Mouse (Mus musculus) embryonic facial prominence, embryonic 10.5 days (tissue): Measurements from ENCODE around the gene Sema3g. TPM values are rescaled to one million over a fixed set of nuclear protein-coding genes. Genes with fewer than 3 reads are reported as not detected.

Source experiments
- DNase-seq: peaks from one replicate; pipeline ENCODE4 v3.0.0-alpha.2; 2017; ENCODE audit warnings: low spot score
- H3K27ac ChIP-seq: fragments of 300-500 bp; sonication (generic); replicated peaks from 2 replicates; pipeline ENCODE4 v1.5.1; 2016; ENCODE audit warnings: mild to moderate bottlenecking
- H3K27me3 ChIP-seq: fragments of 300-500 bp; sonication (generic); replicated peaks from 2 replicates; pipeline ENCODE4 v1.6.1; 2016; ENCODE audit warnings: low read depth, mild to moderate bottlenecking; ENCODE audit not compliant: poor library complexity, severe bottlenecking
- H3K36me3 ChIP-seq: fragments of 300-500 bp; sonication (generic); replicated peaks from 2 replicates; pipeline ENCODE4 v1.6.1; 2016; ENCODE audit warnings: mild to moderate bottlenecking, moderate library complexity
- H3K4me1 ChIP-seq: fragments of 300-500 bp; sonication (generic); 2 replicates; pipeline ENCODE4 v1.6.1; 2016
- H3K4me3 ChIP-seq: fragments of 300-500 bp; sonication (generic); 2 replicates; pipeline ENCODE4 v1.5.1; 2016; ENCODE audit warnings: mild to moderate bottlenecking, moderate library complexity
- H3K9me3 ChIP-seq: fragments of 300-500 bp; sonication (generic); 2 replicates; pipeline ENCODE4 v1.6.1; 2016; ENCODE audit warnings: mild to moderate bottlenecking
- WGBS: fragments of 180-500 bp; shearing (Covaris S2); methylation state at CpG from one replicate; pipeline ENCODE4 v1.1.7; 2016; 5-methylcytosine and 5-hydroxymethylcytosine counted together
- polyA plus RNA-seq: library from polyadenylated mRNA; unstranded; fragments of >200 nt; fragmentation: Nextera tagmentation; extraction: Ambion mirVana; gene quantifications from 2 replicates; pipeline ENCODE4 v1.2.1, GENCODE M21; 2016

Sema3g gene
- polyA plus RNA-seq, 1 experiment from 2014 or later = 0.76 TPM

GRCm38 (mm10) chr14:31245946-31246345, 28.3 kb downstream of the Sema3g start:
- no peak for DNase-seq
- Histone ChIP-seq H3K36me3 (no peaks in the 10 kb centered on the region), H3K27me3 (no peaks in the 10 kb centered on the region), H3K4me1 (peaks cover 13% of the 10 kb centered on the region), H3K4me3 (no peak overlapping the region), H3K27ac (no peak overlapping the region), H3K9me3 (no peaks in the 10 kb centered on the region)
- WGBS = 81% methylated on average over 1 of the region's 1 CpGs

- Histone ChIP-seq H3K4me1 (peaks cover 26% of the 10 kb centered on the region), H3K36me3 (peaks cover 10% of the 10 kb centered on the region), H3K27ac (no peak overlapping the region), H3K4me3 (no peak overlapping the region), H3K9me3 (no peaks in the 10 kb centered on the region), H3K27me3 (no peaks in the 10 kb centered on the region)
- DNase-seq = no peak
- 90% methylated on average over 6 of the region's 6 CpGs for WGBS
These were observed 30.7 kb downstream of the Sema3g start for GRCm38 (mm10) chr14:31248396-31248795.

GRCm38 (mm10) chr14:31250222-31251083, 32.8 kb downstream of the Sema3g start:
- Histone ChIP-seq H3K27me3 (no peaks in the 10 kb centered on the region), H3K36me3 (peaks cover 30% of the 10 kb centered on the region), H3K27ac (peak overlapping the region; percentile 97), H3K4me1 (peaks cover 26% of the 10 kb centered on the region), H3K4me3 (peak overlapping the region; percentile 88), H3K9me3 (no peaks in the 10 kb centered on the region)
- no peak for DNase-seq
- 22% methylated on average over 38 of the region's 38 CpGs for WGBS

- peaks cover 26% of the 10 kb centered on the region for H3K4me1 ChIP-seq
- H3K4me3 ChIP-seq = peak within 1 kb of the TSS; percentile 88
- H3K27ac ChIP-seq = peak within 1 kb of the TSS; percentile 97
- peak; percentile 98 for DNase-seq
- H3K36me3 ChIP-seq = peaks cover 37% of the 10 kb centered on the region
- no peaks in the 10 kb centered on the region for H3K9me3 ChIP-seq
- WGBS = under 1% methylated on average over 75 of the region's 75 CpGs
- no peaks in the 10 kb centered on the region for H3K27me3 ChIP-seq
These were observed 33.5 kb downstream of the Sema3g start, which contains the start of the genes Phf7 and Bap1 for GRCm38 (mm10) chr14:31251084-31251604. Gene Phf7, minus strand, starts transcription at chr14:31251317. Gene Bap1, plus strand, starts transcription at chr14:31251450.

GRCm38 (mm10) chr14:31251626-31252025, 34.0 kb downstream of the Sema3g start:
- Histone ChIP-seq H3K4me1 (peaks cover 26% of the 10 kb centered on the region), H3K27ac (peak overlapping the region; percentile 97), H3K27me3 (no peaks in the 10 kb centered on the region), H3K9me3 (no peaks in the 10 kb centered on the region), H3K36me3 (peaks cover 42% of the 10 kb centered on the region), H3K4me3 (peak overlapping the region; percentile 88)
- 2% methylated on average over 18 of the region's 18 CpGs for WGBS
- DNase-seq = no peak

DNA sequence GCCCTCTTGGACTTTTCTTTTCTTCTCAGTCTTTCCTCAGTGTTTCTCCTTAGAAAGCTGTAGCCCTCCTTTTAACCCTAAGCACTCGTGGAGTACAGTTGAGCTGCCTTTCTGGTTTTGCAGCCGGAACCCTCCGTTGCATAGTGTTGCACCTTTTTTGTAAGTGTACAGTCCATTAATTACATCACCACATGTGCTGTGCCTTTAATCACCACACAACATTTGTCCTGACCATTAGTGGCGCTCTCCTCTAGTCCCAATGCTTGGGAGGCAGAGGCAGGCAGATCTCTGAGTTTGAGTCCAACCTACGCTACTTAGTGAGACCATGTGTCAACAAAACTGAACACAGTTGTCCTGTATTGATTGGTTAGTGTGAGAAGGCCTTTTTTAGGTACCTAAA, 34.4 kb downstream of the Sema3g start:
- Histone ChIP-seq H3K27ac (peak overlapping the region; percentile 97), H3K36me3 (peaks cover 47% of the 10 kb centered on the region), H3K4me1 (peaks cover 26% of the 10 kb centered on the region), H3K9me3 (no peaks in the 10 kb centered on the region), H3K27me3 (no peaks in the 10 kb centered on the region), H3K4me3 (peak overlapping the region; percentile 88)
- WGBS = 88% methylated on average over 5 of the region's 5 CpGs
- DNase-seq = no peak

DNA sequence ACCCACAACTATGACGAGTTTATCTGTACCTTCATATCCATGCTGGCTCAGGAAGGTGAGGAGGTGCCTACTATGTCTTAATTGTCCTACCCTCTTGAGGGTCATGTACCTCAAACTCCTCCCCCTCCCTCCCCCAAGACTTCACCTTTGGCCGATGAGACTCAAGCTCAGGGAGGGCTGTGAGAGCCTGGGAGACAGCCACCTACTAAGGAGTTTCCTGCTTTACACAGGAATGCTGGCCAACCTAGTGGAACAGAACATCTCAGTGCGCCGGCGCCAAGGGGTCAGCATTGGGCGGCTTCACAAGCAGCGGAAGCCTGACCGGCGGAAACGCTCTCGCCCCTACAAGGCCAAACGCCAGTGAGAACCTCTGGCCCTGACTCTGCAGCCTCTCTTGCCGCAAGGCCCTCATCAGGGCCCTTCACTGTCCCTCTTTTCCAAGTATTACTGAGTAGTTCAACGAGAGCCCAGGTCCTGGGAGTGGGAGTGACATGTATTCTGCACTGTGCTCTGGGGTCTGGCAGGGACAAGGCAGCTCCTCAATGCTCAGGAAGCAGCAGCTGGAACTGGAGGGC, 40.9 kb downstream of the Sema3g start:
- Histone ChIP-seq H3K9me3 (no peaks in the 10 kb centered on the region), H3K27me3 (no peaks in the 10 kb centered on the region), H3K27ac (no peak overlapping the region), H3K36me3 (peaks cover 100% of the 10 kb centered on the region), H3K4me3 (no peak overlapping the region), H3K4me1 (no peaks in the 10 kb centered on the region)
- WGBS = 94% methylated on average over 14 of the region's 14 CpGs
- DNase-seq = no peak

DNA sequence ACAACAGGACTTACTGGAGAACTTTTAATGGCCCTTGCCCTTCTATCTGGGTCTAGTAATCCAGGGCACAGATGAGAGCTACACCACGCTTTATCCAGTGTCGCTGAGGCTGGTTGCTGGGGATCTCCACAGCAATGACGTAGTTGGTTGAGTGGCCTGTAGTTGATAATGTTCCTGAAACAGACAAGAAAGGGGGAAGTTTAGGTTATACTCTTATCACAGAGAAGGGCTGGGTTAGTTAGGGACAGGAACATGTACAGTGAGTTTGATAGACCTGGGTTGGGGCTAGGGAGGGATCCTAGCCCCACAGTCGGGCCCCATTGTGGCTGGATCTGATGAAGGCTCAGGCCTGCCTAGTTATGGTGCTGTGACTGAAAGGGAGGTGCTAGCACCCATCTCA, 42.7 kb downstream of the Sema3g start:
- Histone ChIP-seq H3K27me3 (no peaks in the 10 kb centered on the region), H3K9me3 (no peaks in the 10 kb centered on the region), H3K4me3 (no peak overlapping the region), H3K27ac (no peak overlapping the region), H3K36me3 (peaks cover 86% of the 10 kb centered on the region), H3K4me1 (no peaks in the 10 kb centered on the region)
- WGBS = 98% methylated on average over 4 of the region's 4 CpGs
- DNase-seq = no peak

GRCm38 (mm10) chr14:31260932-31261331, 43.3 kb downstream of the Sema3g start:
- no peak overlapping the region for H3K27ac ChIP-seq
- peaks cover 81% of the 10 kb centered on the region for H3K36me3 ChIP-seq
- H3K4me3 ChIP-seq = no peak overlapping the region
- no peaks in the 10 kb centered on the region for H3K4me1 ChIP-seq
- no peaks in the 10 kb centered on the region for H3K9me3 ChIP-seq
- H3K27me3 ChIP-seq = no peaks in the 10 kb centered on the region
- no peak for DNase-seq
- WGBS = 90% methylated on average over 9 of the region's 9 CpGs

DNA sequence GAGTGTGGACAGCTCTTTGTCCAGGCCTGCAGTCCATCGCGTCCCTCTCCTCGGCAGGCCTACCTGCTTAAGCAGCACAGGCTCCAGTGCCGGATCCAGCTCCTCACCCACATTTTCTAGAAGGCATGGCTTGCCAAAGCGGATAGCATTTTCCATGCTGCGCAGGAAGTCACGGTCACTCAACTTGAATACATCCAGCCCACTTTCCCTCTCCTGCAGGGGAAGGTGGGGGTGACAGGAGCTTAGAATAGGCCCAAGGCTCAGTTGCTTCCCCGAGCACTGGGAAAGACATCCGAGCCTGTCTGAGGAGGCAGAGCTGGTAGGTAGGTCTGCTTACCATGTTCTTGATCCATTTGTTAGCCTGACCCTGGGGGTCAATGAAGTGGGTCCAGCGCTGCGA, 50.0 kb downstream of the Sema3g start:
- no peak overlapping the region for H3K4me3 ChIP-seq
- peaks cover 13% of the 10 kb centered on the region for H3K36me3 ChIP-seq
- H3K9me3 ChIP-seq = no peaks in the 10 kb centered on the region
- 87% methylated on average over 11 of the region's 11 CpGs for WGBS
- peaks cover 29% of the 10 kb centered on the region for H3K4me1 ChIP-seq
- no peak for DNase-seq
- 0 out of 2 replicates have a peak, but pooled peaks cover 7% of the 10 kb centered on the region for H3K27me3 ChIP-seq
- no peak overlapping the region for H3K27ac ChIP-seq

GRCm38 (mm10) chr14:31268301-31269001, 50.8 kb downstream of the Sema3g start:
- 62% methylated on average over 9 of the region's 9 CpGs for WGBS
- H3K4me3 ChIP-seq = peak overlapping the region; percentile 53
- peak overlapping the region; percentile 83 for H3K27ac ChIP-seq
- H3K36me3 ChIP-seq = peaks cover 5% of the 10 kb centered on the region
- 0 out of 2 replicates have a peak, but pooled peaks cover 7% of the 10 kb centered on the region for H3K27me3 ChIP-seq
- peaks cover 29% of the 10 kb centered on the region for H3K4me1 ChIP-seq
- H3K9me3 ChIP-seq = no peaks in the 10 kb centered on the region
- DNase-seq = no peak

GRCm38 (mm10) chr14:31269456-31270100, 51.9 kb downstream of the Sema3g start:
- 12% methylated on average over 28 of the region's 28 CpGs for WGBS
- Histone ChIP-seq H3K36me3 (no peaks in the 10 kb centered on the region; the same call in 1 of the 2 replicates), H3K27ac (peak overlapping the region; percentile 83), H3K4me3 (peak overlapping the region; percentile 53), H3K9me3 (no peaks in the 10 kb centered on the region), H3K27me3 (0 out of 2 replicates have a peak, but pooled peaks cover 7% of the 10 kb centered on the region), H3K4me1 (peaks cover 29% of the 10 kb centered on the region)
- DNase-seq = peak; percentile 89
